Mouse (Mus musculus): ENCODE measurements around the gene Dazl.

- TF ChIP-seq POLR2A (IDR thresholded peaks at IDR 0.05; ENCODE audit: insufficient read depth, low read depth, low read length), result no peak
- TF ChIP-seq CTCF (IDR thresholded peaks at IDR 0.05), result no peak
- TF ChIP-seq EP300 (IDR thresholded peaks at IDR 0.05; ENCODE audit: insufficient read depth, low read depth, low read length), result no peak
Measured at GRCm38 (mm10) chr17:50308880-50309279, 15.4 kb upstream of the Dazl start.

Measured in heart, adult 2 months (tissue).